Mouse (Mus musculus) C2C12 (cell line): ENCODE data around the gene Mecom.

Experiments used
- CEBPB ChIP-seq: IDR thresholded peaks from one replicate; pipeline ENCODE4 v1.6.1; 2011; ENCODE audit warnings: low read depth, mild to moderate bottlenecking, control low read depth, moderate library complexity
- CTCF ChIP-seq: IDR thresholded peaks from one replicate; pipeline ENCODE4 v1.5.1; 2011; ENCODE audit not compliant: control insufficient read depth, insufficient read depth, insufficient read length
- USF1 ChIP-seq: IDR thresholded peaks from one replicate; pipeline ENCODE4 v1.6.1; 2011; ENCODE audit warnings: low read depth, mild to moderate bottlenecking, control low read depth, moderate library complexity

DNA sequence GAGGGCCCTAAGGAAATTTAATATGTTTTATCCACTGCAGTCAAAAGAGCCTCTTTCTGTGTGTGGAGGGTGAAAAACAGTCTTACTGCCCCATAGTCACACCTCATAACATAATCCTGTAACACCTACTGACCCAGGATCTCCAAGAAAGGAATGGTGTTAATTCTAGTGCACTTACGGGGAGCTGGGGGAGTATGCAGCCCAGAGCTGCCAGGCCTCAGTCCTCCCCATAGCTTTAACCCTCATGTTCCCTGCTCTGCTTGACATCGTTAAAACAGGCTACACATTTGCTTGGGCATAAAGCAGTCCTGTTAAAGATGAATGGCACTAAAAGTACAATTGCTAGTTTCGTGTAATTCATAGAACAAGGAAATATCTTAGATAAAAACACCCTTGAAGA lies 335.0 kb downstream of the Mecom start:
- TF ChIP-seq CTCF (no peak), USF1 (no peak), CEBPB (no peak)
